Mouse (Mus musculus) adrenal gland, adult 10 weeks (tissue): Measurements from ENCODE around the gene Il13ra2. TPM values are rescaled to one million over a fixed set of nuclear protein-coding genes. Genes with fewer than 3 reads are reported as not detected.

Experiments
- polyA plus RNA-seq: library from polyadenylated mRNA; stranded (reverse); fragments of 350-450 nt; fragmentation: Illumina TruSeq; extraction: RNeasy Lipid Tissue Mini Kit (QIAGEN cat#74804); gene quantifications from one replicate; pipeline ENCODE4 v1.2.3, GENCODE M21; 2014; ENCODE audit warnings: low read depth, low replicate concordance

The Il13ra2 gene
- polyA plus RNA-seq = 0.52 TPM

GRCm38 (mm10) chrX:147429129-147429528, at the start of gene Il13ra2:
Il13ra2 (minus strand) TSS chrX:147429192.

GRCm38 (mm10) chrX:147453610-147454009, 24.6 kb upstream of the Il13ra2 start, which contains the start of gene Vmn1r239-ps:
Vmn1r239-ps (minus strand) TSS chrX:147453710.

Other genes with a start within 250 kb of the Il13ra2 start
- not detected for gene Vmn1r239-ps, start 24.5 kb upstream of the Il13ra2 start, polyA plus RNA-seq
- gene Lrch2, start 124.9 kb upstream of the Il13ra2 start, polyA plus RNA-seq = 103 TPM